Mouse (Mus musculus): ENCODE measurements at regions not wholly inside any gene's neighbourhood (a gene's known extent, or its start where the extent isn't known, plus 50 kb on each side); places are given as distances from the start of the nearest gene placed in this dataset.

- Histone ChIP-seq H3K9me3 (replicated peaks; ENCODE audit: low read length) (no peaks in the 10 kb centered on the region), H3K27ac (no peak overlapping the region), H3K36me3 (ENCODE audit: insufficient read depth, low read length) (no peaks in the 10 kb centered on the region), H3K4me1 (replicated peaks; ENCODE audit: insufficient read depth, low read length) (no peaks in the 10 kb centered on the region), H3K4me3 (replicated peaks; ENCODE audit: low read depth, low read length) (no peak overlapping the region), H3K9ac (ENCODE audit: low read depth, low read length) (no peak overlapping the region), H3K4me2 (ENCODE audit: low read length) (no peak overlapping the region), H3K27me3 (ENCODE audit: insufficient read depth, low read length) (no peaks in the 10 kb centered on the region)
- TF ChIP-seq CTCF (IDR thresholded peaks at IDR 0.05; ENCODE audit: low read depth), result no peak
- DNase-seq (ENCODE audit: low spot score), result no peak
- 59% methylated on average over 1 of the region's 1 CpGs for WGBS
- no peak for ATAC-seq (replicated peaks; ENCODE audit: low FRiP score, low read depth)
Measured at GRCm38 (mm10) chr10:15886150-15886549, 1168.1 kb upstream of the Gje1 start.

GRCm38 (mm10) chr10:15868063-15868462, 1150.0 kb upstream of the Gje1 start:
- Histone ChIP-seq H3K27ac (no peak overlapping the region), H3K27me3 (ENCODE audit: insufficient read depth, low read length) (no peaks in the 10 kb centered on the region), H3K9ac (ENCODE audit: low read depth, low read length) (no peak overlapping the region), H3K36me3 (ENCODE audit: insufficient read depth, low read length) (no peaks in the 10 kb centered on the region), H3K4me2 (ENCODE audit: low read length) (no peak overlapping the region), H3K9me3 (replicated peaks; ENCODE audit: low read length) (no peaks in the 10 kb centered on the region), H3K4me1 (replicated peaks; ENCODE audit: insufficient read depth, low read length) (no peaks in the 10 kb centered on the region), H3K4me3 (replicated peaks; ENCODE audit: low read depth, low read length) (no peak overlapping the region)
- no peak for TF ChIP-seq CTCF (IDR thresholded peaks at IDR 0.05; ENCODE audit: low read depth)
- ATAC-seq (replicated peaks; ENCODE audit: low FRiP score, low read depth) (no peak), DNase-seq (ENCODE audit: low spot score) (no peak)
- WGBS, result 78% methylated on average over 2 of the region's 2 CpGs

GRCm38 (mm10) chr10:15866931-15867330, 1148.9 kb upstream of the Gje1 start:
- Histone ChIP-seq H3K36me3 (ENCODE audit: insufficient read depth, low read length) (no peaks in the 10 kb centered on the region), H3K4me2 (ENCODE audit: low read length) (no peak overlapping the region), H3K9ac (ENCODE audit: low read depth, low read length) (no peak overlapping the region), H3K4me1 (replicated peaks; ENCODE audit: insufficient read depth, low read length) (no peaks in the 10 kb centered on the region), H3K27ac (no peak overlapping the region), H3K27me3 (ENCODE audit: insufficient read depth, low read length) (no peaks in the 10 kb centered on the region), H3K4me3 (replicated peaks; ENCODE audit: low read depth, low read length) (no peak overlapping the region), H3K9me3 (replicated peaks; ENCODE audit: low read length) (no peaks in the 10 kb centered on the region)
- ATAC-seq (replicated peaks; ENCODE audit: low FRiP score, low read depth), result no peak
- DNase-seq (ENCODE audit: low spot score), result no peak
- TF ChIP-seq CTCF (IDR thresholded peaks at IDR 0.05; ENCODE audit: low read depth), result no peak

GRCm38 (mm10) chr10:15841381-15841780, 1123.4 kb upstream of the Gje1 start:
- Histone ChIP-seq H3K27ac (no peak overlapping the region), H3K4me3 (replicated peaks; ENCODE audit: low read depth, low read length) (no peak overlapping the region), H3K9me3 (replicated peaks; ENCODE audit: low read length) (no peaks in the 10 kb centered on the region), H3K4me1 (replicated peaks; ENCODE audit: insufficient read depth, low read length) (no peaks in the 10 kb centered on the region), H3K27me3 (ENCODE audit: insufficient read depth, low read length) (no peaks in the 10 kb centered on the region), H3K9ac (ENCODE audit: low read depth, low read length) (no peak overlapping the region), H3K36me3 (ENCODE audit: insufficient read depth, low read length) (no peaks in the 10 kb centered on the region), H3K4me2 (ENCODE audit: low read length) (no peak overlapping the region)
- TF ChIP-seq CTCF (IDR thresholded peaks at IDR 0.05; ENCODE audit: low read depth), result no peak
- ATAC-seq (replicated peaks; ENCODE audit: low FRiP score, low read depth) (no peak), DNase-seq (ENCODE audit: low spot score) (no peak)
- 69% methylated on average over 3 of the region's 3 CpGs for WGBS

DNA sequence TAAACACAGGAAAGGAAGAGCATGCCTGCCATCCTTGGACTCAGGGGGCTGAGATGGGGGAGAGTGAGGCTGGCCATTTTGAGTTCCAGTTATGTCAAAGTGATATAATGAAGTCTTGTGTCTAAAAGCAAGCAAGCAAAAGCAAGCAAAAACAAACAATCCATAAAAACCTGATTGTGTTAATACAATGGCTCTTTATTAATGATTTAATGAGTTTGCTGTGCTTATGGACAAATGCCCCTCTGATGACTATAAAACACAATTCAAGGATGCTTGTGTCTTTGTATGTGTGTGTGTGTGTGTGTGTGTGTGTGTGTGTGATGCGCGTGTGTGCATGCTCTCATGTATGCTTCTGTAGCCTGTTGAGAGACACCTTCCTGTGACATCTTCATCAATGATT, 1114.3 kb upstream of the Gje1 start:
- WGBS, result 94% methylated on average over 2 of the region's 2 CpGs
- no peak overlapping the region for H3K4me3 ChIP-seq (replicated peaks; ENCODE audit: low read depth, low read length)
- H3K4me2 ChIP-seq (ENCODE audit: low read length), result no peak overlapping the region
- no peaks in the 10 kb centered on the region for H3K36me3 ChIP-seq (ENCODE audit: insufficient read depth, low read length)
- no peak overlapping the region for H3K9ac ChIP-seq (ENCODE audit: low read depth, low read length)
- ATAC-seq (replicated peaks; ENCODE audit: low FRiP score, low read depth) (no peak), DNase-seq (ENCODE audit: low spot score) (no peak)
- no peak overlapping the region for H3K27ac ChIP-seq
- TF ChIP-seq CTCF (IDR thresholded peaks at IDR 0.05; ENCODE audit: low read depth), result no peak
- no peaks in the 10 kb centered on the region for H3K4me1 ChIP-seq (replicated peaks; ENCODE audit: insufficient read depth, low read length)
- H3K27me3 ChIP-seq (ENCODE audit: insufficient read depth, low read length), result no peaks in the 10 kb centered on the region
- no peaks in the 10 kb centered on the region for H3K9me3 ChIP-seq (replicated peaks; ENCODE audit: low read length)

DNA sequence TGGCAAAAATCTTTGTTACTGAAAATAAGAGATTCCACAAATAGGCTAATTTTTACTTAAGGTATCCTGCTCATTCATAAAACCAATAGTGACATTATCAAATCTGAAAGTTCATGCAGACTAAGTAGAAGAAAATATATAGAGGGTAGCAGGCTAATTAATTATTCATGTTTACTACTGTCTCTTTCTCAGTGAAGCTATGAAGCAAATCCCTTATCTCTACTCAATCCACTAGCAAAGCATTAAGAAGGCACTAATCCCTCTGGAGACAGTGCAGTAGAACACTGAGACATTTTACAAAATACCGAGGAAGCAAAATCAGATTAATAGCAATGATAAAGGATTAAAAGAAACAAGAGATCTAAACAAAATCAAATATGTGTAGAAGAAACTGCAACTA, 1107.4 kb upstream of the Gje1 start:
- Histone ChIP-seq H3K27me3 (ENCODE audit: insufficient read depth, low read length) (no peaks in the 10 kb centered on the region), H3K27ac (no peak overlapping the region), H3K36me3 (ENCODE audit: insufficient read depth, low read length) (no peaks in the 10 kb centered on the region), H3K4me1 (replicated peaks; ENCODE audit: insufficient read depth, low read length) (no peaks in the 10 kb centered on the region), H3K9ac (ENCODE audit: low read depth, low read length) (no peak overlapping the region), H3K4me3 (replicated peaks; ENCODE audit: low read depth, low read length) (no peak overlapping the region), H3K4me2 (ENCODE audit: low read length) (no peak overlapping the region), H3K9me3 (replicated peaks; ENCODE audit: low read length) (no peaks in the 10 kb centered on the region)
- TF ChIP-seq CTCF (IDR thresholded peaks at IDR 0.05; ENCODE audit: low read depth), result no peak
- ATAC-seq (replicated peaks; ENCODE audit: low FRiP score, low read depth) (no peak), DNase-seq (ENCODE audit: low spot score) (no peak)
- WGBS, result 72% methylated on average over 1 of the region's 1 CpGs

DNA sequence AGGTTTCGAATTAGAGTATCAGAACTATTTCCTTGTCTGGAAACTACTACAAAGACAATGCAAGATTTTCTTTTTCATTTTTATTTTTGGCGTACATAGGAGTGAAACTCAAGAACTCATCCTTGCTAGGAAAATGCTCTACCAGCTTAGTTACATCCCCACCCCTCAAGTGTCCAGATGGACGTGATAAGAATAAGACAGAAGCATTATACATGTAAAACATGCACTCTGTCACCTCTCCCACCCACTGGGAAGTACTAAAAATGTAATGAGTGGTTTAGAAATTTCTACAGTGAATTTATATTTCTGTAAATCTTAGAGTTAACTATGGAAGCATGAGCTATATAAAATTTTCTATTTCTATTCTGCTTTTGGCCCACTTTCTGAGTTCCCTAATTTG, 1089.3 kb upstream of the Gje1 start:
- no peaks in the 10 kb centered on the region for H3K4me1 ChIP-seq (replicated peaks; ENCODE audit: insufficient read depth, low read length)
- no peaks in the 10 kb centered on the region for H3K9me3 ChIP-seq (replicated peaks; ENCODE audit: low read length)
- H3K36me3 ChIP-seq (ENCODE audit: insufficient read depth, low read length), result no peaks in the 10 kb centered on the region
- H3K4me2 ChIP-seq (ENCODE audit: low read length), result no peak overlapping the region
- no peak overlapping the region for H3K9ac ChIP-seq (ENCODE audit: low read depth, low read length)
- H3K4me3 ChIP-seq (replicated peaks; ENCODE audit: low read depth, low read length), result no peak overlapping the region
- TF ChIP-seq CTCF (IDR thresholded peaks at IDR 0.05; ENCODE audit: low read depth), result no peak
- no peaks in the 10 kb centered on the region for H3K27me3 ChIP-seq (ENCODE audit: insufficient read depth, low read length)
- DNase-seq (ENCODE audit: low spot score) (no peak), ATAC-seq (replicated peaks; ENCODE audit: low FRiP score, low read depth) (no peak)
- no peak overlapping the region for H3K27ac ChIP-seq
- 80% methylated on average over 3 of the region's 3 CpGs for WGBS

Measured in kidney, postnatal 0 days (tissue).